Mouse (Mus musculus): Measurements from ENCODE around the gene Mup3.
"Not testable (repeated sequence)": the region's sequence is repeated elsewhere in the genome, so short reads cannot be mapped to it uniquely, and the experiment has no call there.

The Mup3 gene

GRCm38 (mm10) chr4:62087241-62087640, at the start of gene Mup3:
Gene Mup3, minus strand, starts transcription at chr4:62087342.
- no peak for DNase-seq (ENCODE audit: extremely low spot score, low spot score)

GRCm38 (mm10) chr4:62133706-62134105, 46.6 kb upstream of the Mup3 start:
- DNase-seq (ENCODE audit: extremely low spot score, low spot score) = no peak

DNA sequence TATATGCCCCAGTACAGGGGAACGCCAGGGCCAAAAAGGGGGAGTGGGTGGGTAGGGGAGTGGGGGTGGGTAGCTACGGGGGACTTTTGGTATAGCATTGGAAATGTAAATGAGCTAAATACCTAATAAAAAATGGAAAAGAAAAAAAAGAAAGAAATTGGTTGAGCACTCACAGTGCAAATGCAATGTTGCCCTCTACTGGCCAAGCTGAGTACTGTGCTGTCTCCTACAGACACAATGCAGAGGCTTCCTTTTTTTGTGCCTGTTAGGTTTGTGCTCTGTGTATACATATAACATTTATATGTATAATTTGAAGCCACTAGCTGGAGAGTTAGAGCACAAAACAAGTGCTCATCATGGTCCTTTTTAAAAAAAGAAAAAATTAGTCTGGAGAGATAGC, 16.2 kb upstream of the Mup3 start:
- DNase-seq (ENCODE audit: extremely low spot score, low spot score) = peak; percentile 15

- no peak for DNase-seq (ENCODE audit: extremely low spot score, low spot score)
Observed at GRCm38 (mm10) chr4:62087953-62088352, 811 bp upstream of the Mup3 start.

- no peak for DNase-seq (ENCODE audit: extremely low spot score, low spot score)
Observed at GRCm38 (mm10) chr4:62082755-62083154, 4.4 kb downstream of the Mup3 start.

- DNase-seq (ENCODE audit: extremely low spot score, low spot score) = no peak
Observed at GRCm38 (mm10) chr4:62075126-62075525, 12.0 kb downstream of the Mup3 start.

- DNase-seq (ENCODE audit: extremely low spot score, low spot score) = not testable (repeated sequence)
Observed at GRCm38 (mm10) chr4:62054780-62055179, 32.4 kb downstream of the Mup3 start.

GRCm38 (mm10) chr4:62054058-62054457, 33.1 kb downstream of the Mup3 start, which contains the start of gene Mup20:
Gene Mup20, minus strand, starts transcription at chr4:62054158.
- DNase-seq (ENCODE audit: extremely low spot score, low spot score) = not testable (repeated sequence)
